Mouse (Mus musculus): ENCODE data around the gene Tubgcp5.
"Not testable (repeated sequence)": the region's sequence is repeated elsewhere in the genome, so short reads cannot be mapped to it uniquely, and the experiment has no call there.

Gene Tubgcp5

GRCm38 (mm10) chr7:55793952-55794603 is at the start of gene Tubgcp5:
Gene Tubgcp5 (plus strand): TSS chr7:55794154.
- peak; percentile 94 to 98 for DNase-seq (ENCODE audit: low spot score in 2 of 2)

- no peak for DNase-seq (ENCODE audit: low spot score in 2 of 2)
These were observed 49.3 kb upstream of the Tubgcp5 start for GRCm38 (mm10) chr7:55744566-55745220.

GRCm38 (mm10) chr7:55750841-55751240 is 43.1 kb upstream of the Tubgcp5 start:
- no peak for DNase-seq (ENCODE audit: low spot score in 2 of 2)

GRCm38 (mm10) chr7:55759346-55759745 is 34.6 kb upstream of the Tubgcp5 start:
- no peak for DNase-seq (ENCODE audit: low spot score in 2 of 2)

GRCm38 (mm10) chr7:55767926-55768325 is 26.0 kb upstream of the Tubgcp5 start, which contains the start of gene Siglech:
Gene Siglech (plus strand): TSS chr7:55768178.
- DNase-seq (ENCODE audit: low spot score in 2 of 2) = no peak

- DNase-seq (ENCODE audit: low spot score in 2 of 2) = no peak
These were observed 13.9 kb upstream of the Tubgcp5 start for GRCm38 (mm10) chr7:55780011-55780410.

GRCm38 (mm10) chr7:55782493-55782892 is 11.5 kb upstream of the Tubgcp5 start:
- no peak for DNase-seq (ENCODE audit: low spot score in 2 of 2)

GRCm38 (mm10) chr7:55784580-55784979 is 9.4 kb upstream of the Tubgcp5 start:
- peak in 1 of 2 experiments; percentile 8 for DNase-seq (ENCODE audit: low spot score in 2 of 2)

GRCm38 (mm10) chr7:55790586-55790985 is 3.4 kb upstream of the Tubgcp5 start:
- DNase-seq (ENCODE audit: low spot score in 2 of 2) = not testable (repeated sequence)

GRCm38 (mm10) chr7:55792280-55792679 is 1.7 kb upstream of the Tubgcp5 start:
- DNase-seq (ENCODE audit: low spot score in 2 of 2) = no peak

GRCm38 (mm10) chr7:55793236-55793951 is 560 bp upstream of the Tubgcp5 start:
- no peak for DNase-seq (ENCODE audit: low spot score in 2 of 2)

GRCm38 (mm10) chr7:55799981-55800380 is 6.0 kb downstream of the Tubgcp5 start:
- DNase-seq (ENCODE audit: low spot score in 2 of 2) = no peak

GRCm38 (mm10) chr7:55809967-55810366 is 16.0 kb downstream of the Tubgcp5 start:
- DNase-seq (ENCODE audit: low spot score in 2 of 2) = no peak

GRCm38 (mm10) chr7:55824468-55824867 is 30.5 kb downstream of the Tubgcp5 start:
- no peak for DNase-seq (ENCODE audit: low spot score in 2 of 2)

- no peak for DNase-seq (ENCODE audit: low spot score in 2 of 2)
These were observed 33.6 kb downstream of the Tubgcp5 start for GRCm38 (mm10) chr7:55827551-55827950.

GRCm38 (mm10) chr7:55836877-55837276 is 42.9 kb downstream of the Tubgcp5 start:
- DNase-seq (ENCODE audit: low spot score in 2 of 2) = no peak

- no peak for DNase-seq (ENCODE audit: low spot score in 2 of 2)
These were observed 47.5 kb downstream of the Tubgcp5 start, which contains the start of gene Cyfip1 for GRCm38 (mm10) chr7:55841445-55841844. Gene Cyfip1 (plus strand): TSS chr7:55841745.

GRCm38 (mm10) chr7:55841977-55842503 is 48.1 kb downstream of the Tubgcp5 start:
- DNase-seq (ENCODE audit: low spot score in 2 of 2) = peak; percentile 88 to 94

GRCm38 (mm10) chr7:55842504-55843152 is 48.7 kb downstream of the Tubgcp5 start:
- no peak for DNase-seq (ENCODE audit: low spot score in 2 of 2)

GRCm38 (mm10) chr7:55846606-55847312 is 52.8 kb downstream of the Tubgcp5 start:
- no peak for DNase-seq (ENCODE audit: low spot score in 2 of 2)

GRCm38 (mm10) chr7:55849948-55850571 is 56.1 kb downstream of the Tubgcp5 start:
- no peak for DNase-seq (ENCODE audit: low spot score in 2 of 2)
